Mouse (Mus musculus): Measurements from ENCODE around the gene 4933407L21Rik. TPM values are rescaled to one million over a fixed set of nuclear protein-coding genes. Genes with fewer than 3 reads are reported as not detected.
"Not testable (repeated sequence)": the region's sequence is repeated elsewhere in the genome, so short reads cannot be mapped to it uniquely, and the experiment has no call there.

The 4933407L21Rik gene
- polyA plus RNA-seq, 2 experiments from 2014 or later: 0.47 to 1.0 TPM

GRCm38 (mm10) chr1:85959889-85960276, 31.6 kb downstream of the 4933407L21Rik start:
- ATAC-seq: no peak

- peak; percentile 24 for ATAC-seq
These were observed 32.6 kb downstream of the 4933407L21Rik start, which contains the start of gene Gpr55 for GRCm38 (mm10) chr1:85960873-85961272. Gene Gpr55 (minus strand): TSS chr1:85961007.

DNA sequence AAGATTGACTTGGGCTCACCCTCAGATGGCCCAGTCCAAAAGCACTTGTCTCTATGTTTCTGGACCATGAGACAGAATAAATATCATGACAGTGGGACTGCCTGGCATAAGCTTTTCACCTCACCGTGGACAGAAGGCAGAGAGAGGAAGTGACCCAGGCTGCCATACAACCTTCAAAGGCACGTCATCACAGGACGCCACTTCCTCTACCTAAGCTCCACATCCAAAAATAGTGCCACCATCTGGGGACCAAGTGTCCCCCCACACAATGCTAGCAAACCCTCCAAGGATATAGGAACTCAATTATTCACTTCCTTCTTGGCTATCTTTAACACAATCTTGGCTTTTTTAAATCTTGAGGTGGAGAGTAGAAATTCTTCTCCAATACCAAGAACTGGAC, 33.8 kb downstream of the 4933407L21Rik start:
- ATAC-seq: peak; percentile 59

- ATAC-seq: no peak
These were observed 37.6 kb downstream of the 4933407L21Rik start for GRCm38 (mm10) chr1:85965856-85966255.

GRCm38 (mm10) chr1:85969081-85969480, 40.8 kb downstream of the 4933407L21Rik start:
- ATAC-seq: no peak

GRCm38 (mm10) chr1:85969519-85969918, 41.2 kb downstream of the 4933407L21Rik start:
- no peak for ATAC-seq

- no peak for ATAC-seq
These were observed 42.8 kb downstream of the 4933407L21Rik start for GRCm38 (mm10) chr1:85971070-85971469.

DNA sequence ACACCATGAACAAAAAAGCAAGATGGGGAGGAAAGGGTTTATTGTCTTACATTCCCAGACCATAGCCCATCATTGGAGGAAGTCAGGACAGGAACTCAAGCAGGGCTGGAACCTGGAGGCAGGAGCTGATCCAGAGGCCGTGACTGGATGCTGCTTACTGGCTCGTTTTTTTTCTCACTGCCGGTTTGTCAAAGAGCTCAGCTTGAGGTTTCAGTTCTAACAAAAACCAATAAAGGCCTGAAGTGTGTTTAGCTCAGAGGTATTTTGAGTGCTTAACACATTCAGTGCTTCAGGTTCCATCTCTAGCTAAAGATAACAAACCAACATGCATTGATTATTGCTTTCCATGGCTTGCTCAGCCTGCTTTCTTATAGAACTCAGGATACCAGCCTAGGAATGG, 44.1 kb downstream of the 4933407L21Rik start:
- ATAC-seq: no peak

- peak; percentile 29 for ATAC-seq
These were observed 45.2 kb downstream of the 4933407L21Rik start for GRCm38 (mm10) chr1:85973468-85973877.

DNA sequence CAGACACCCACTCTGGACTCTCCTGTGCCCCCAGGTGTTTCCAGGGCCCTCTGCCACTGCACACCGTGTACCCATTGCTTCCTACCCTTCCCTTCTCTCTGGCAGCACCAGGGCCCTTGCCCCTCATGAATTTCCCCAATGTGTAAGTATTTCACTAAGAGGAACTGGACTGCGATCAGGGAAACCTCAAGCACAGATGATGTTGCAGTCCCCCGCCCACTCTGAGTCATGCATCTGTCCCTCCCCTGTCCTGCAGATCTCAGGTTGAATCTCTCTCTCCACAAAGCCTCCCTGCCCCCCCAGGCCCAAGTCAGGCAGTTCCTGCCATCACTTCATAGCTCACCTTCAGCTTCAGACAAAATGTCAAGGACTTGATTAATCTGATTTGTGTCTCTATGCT, 49.4 kb downstream of the 4933407L21Rik start:
- ATAC-seq: peak; percentile 32

DNA sequence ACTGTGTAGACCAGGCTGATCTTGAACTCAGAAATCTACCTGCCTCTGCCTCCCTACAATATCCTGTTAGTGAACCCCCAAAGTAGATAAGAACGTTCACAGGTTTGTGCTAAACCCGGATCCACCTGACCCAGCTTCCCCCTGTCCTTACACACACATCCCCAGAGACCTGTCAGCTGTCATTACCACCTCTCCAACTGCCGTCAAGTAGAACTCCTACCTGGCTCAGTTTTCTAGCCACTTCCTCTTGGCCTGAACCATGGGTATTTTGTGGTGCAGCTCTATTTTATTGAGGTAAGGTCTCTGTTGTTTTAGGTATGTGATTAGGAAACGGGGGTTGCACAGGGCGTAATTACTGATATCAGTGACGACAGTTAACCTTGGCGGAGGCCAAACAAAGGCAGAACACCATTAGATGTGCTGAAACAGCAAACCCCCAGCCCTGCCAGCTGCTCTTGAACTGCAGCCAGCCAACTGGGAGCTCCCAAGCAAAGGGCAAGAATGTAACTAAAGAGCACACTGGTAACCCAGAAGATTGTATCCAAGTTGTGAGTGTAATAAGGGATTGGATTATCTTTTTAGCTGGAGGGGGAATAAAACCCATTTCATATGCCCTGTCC, 53.6 kb downstream of the 4933407L21Rik start:
- ATAC-seq: peak; percentile 37

DNA sequence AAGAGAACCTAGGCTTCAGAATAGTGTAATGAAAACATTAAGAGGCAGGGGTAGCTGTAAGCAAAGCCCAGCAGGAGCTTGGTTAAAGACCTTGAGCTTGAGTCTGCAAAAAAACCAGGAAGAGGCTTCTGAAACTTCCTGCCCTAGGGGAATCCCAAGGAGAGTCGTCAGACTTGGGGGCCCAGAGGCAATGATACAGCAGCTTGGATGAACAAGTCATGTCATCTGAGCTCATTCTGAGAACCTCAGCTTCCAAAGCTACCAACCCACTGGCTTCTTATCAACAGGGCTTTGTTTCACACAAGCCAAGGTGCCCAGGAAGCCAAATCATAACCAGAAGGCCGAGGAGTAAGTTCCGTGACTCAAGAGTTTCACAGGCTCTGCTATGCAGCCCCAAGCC, 57.5 kb downstream of the 4933407L21Rik start:
- peak; percentile 54 for ATAC-seq

GRCm38 (mm10) chr1:85988351-85988750, 60.1 kb downstream of the 4933407L21Rik start:
- no peak for ATAC-seq

- not testable (repeated sequence) for ATAC-seq
These were observed 60.6 kb downstream of the 4933407L21Rik start for GRCm38 (mm10) chr1:85988882-85989281.

Other genes starting within 250 kb of the 4933407L21Rik start
- 10 to 100 TPM; 43.4 to 55.8 TPM for gene A630001G21Rik, start 149.8 kb upstream of the 4933407L21Rik start, polyA plus RNA-seq (2017; shearing (Covaris generic))
- 10 to 100 TPM; 37.0 to 53.5 TPM for gene Cab39, start 135.0 kb upstream of the 4933407L21Rik start, polyA plus RNA-seq (2017; shearing (Covaris generic))
- gene Itm2c, start 34.2 kb upstream of the 4933407L21Rik start, polyA plus RNA-seq (2017; shearing (Covaris generic)): 100 to 1,000 TPM; 106 to 170 TPM
- gene Gpr55, start 32.5 kb downstream of the 4933407L21Rik start, polyA plus RNA-seq (2017; shearing (Covaris generic)): 10 to 100 TPM in 1 of 2 experiments, 1 to 10 TPM in 1; 2.7 to 10.2 TPM
- not detected for gene Spata3, start 88.3 kb downstream of the 4933407L21Rik start, polyA plus RNA-seq (2017; shearing (Covaris generic))
- not detected for gene 2810459M11Rik, start 117.4 kb downstream of the 4933407L21Rik start, polyA plus RNA-seq (2017; shearing (Covaris generic))
- gene Psmd1, start 135.9 kb downstream of the 4933407L21Rik start, polyA plus RNA-seq (2017; shearing (Covaris generic)): 10 to 100 TPM; 69.8 to 71.7 TPM
- under 1 TPM in 1 of 2 experiments, not detected in 1; 0.39 TPM for gene Htr2b, start 183.5 kb downstream of the 4933407L21Rik start, polyA plus RNA-seq (2017; shearing (Covaris generic))
- gene Gm21972, start 205.2 kb downstream of the 4933407L21Rik start, polyA plus RNA-seq (2017; shearing (Covaris generic)): not detected
- gene Armc9, start 226.3 kb downstream of the 4933407L21Rik start, polyA plus RNA-seq (2017; shearing (Covaris generic)): 1 to 10 TPM; 6.2 to 7.8 TPM

Data from CD4-positive, CD25-positive, alpha-beta regulatory T cell, adult 4 months (primary cell).